Comparison of ENCODE assay signal across 12 mouse cellular contexts in the genomic region with DNA sequence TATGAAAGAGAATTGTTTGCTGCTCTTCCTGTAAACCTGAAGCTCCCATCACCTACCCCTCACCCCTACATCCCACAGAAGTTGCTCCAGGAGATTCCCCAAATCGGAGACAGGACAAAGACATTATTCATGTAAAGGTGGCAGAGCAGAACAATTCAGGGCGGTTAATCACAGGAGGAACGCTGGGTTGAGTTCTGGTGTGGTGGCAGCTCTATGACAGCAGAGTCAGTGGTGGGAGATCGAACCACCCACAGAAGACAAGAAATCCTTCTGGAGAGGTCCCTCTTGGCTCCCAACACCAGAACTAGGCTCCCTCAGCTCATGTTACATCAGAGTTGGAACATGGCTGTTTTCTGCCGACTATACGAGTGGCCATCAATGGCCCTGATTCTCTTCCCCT. TPM values are rescaled to one million over a fixed set of nuclear protein-coding genes. Genes with fewer than 3 reads are reported as not detected.
DNase-seq lines count a peak whose midpoint lies in the region; ATAC-seq and TF ChIP-seq lines count a peak whose summit lies in the region.
"Had no signal": no experiment of that assay in that cellular context is flagged by ENCODE, and none has a peak within 500 bp of the region (broad histone marks: within the 10 kb centered on the region; RNA-seq: fewer than 3 reads in every experiment).

No protein-coding gene starts in this region.

- no peak for TF ChIP-seq CTCF in midbrain, postnatal 0 days (IDR thresholded peaks at IDR 0.05)

- no peak overlapping the region for H3K4me3 ChIP-seq in midbrain, embryonic 11.5 days (ENCODE audit: low read depth, low read length)
- H3K4me3 ChIP-seq in midbrain, postnatal 0 days (ENCODE audit: low read depth, low read length): no peak overlapping the region
- no peak overlapping the region for H3K4me3 ChIP-seq in hindbrain, embryonic 14.5 days (replicated peaks; ENCODE audit: low read length)
- no peak overlapping the region for H3K4me3 ChIP-seq in neural tube, embryonic 12.5 days
- H3K4me3 ChIP-seq: heart, embryonic 15.5 days; limb, embryonic 15.5 days had no signal

- H3K27ac ChIP-seq in midbrain, embryonic 11.5 days (ENCODE audit: low read depth, low read length): peak overlapping the region; percentile 61
- no peak overlapping the region for H3K27ac ChIP-seq in midbrain, postnatal 0 days (ENCODE audit: low read depth, low read length)
- H3K27ac ChIP-seq in hindbrain, embryonic 14.5 days: peak overlapping the region; percentile 73
- H3K27ac ChIP-seq in neural tube, embryonic 12.5 days: peak overlapping the region; percentile 54; the same call in 1 of the 2 replicates
- H3K27ac ChIP-seq: heart, embryonic 15.5 days; limb, embryonic 15.5 days had no signal

- DNase-seq in embryo, embryonic 10.5 days (ENCODE audit: low spot score): peak; percentile 34
- DNase-seq in embryo, embryonic 9.5 days (ENCODE audit: extremely low spot score): no peak
- peak; percentile 88 for DNase-seq in midbrain, embryonic 11.5 days (ENCODE audit: low spot score, missing footprints)
- DNase-seq in midbrain, postnatal 0 days (ENCODE audit: low spot score): no peak
- DNase-seq in hindbrain, embryonic 14.5 days (ENCODE audit: low spot score): no peak
- no peak for DNase-seq in cerebellum, adult 11 months
- DNase-seq in thymus, adult 18-20 months: no peak
- DNase-seq: cerebellum, adult 2 months had no signal

- peaks cover 6% of the 10 kb centered on the region; the same call in 1 of the 2 replicates for H3K4me1 ChIP-seq in midbrain, embryonic 11.5 days (ENCODE audit: control insufficient read depth, insufficient read depth, low read length)
- no peaks in the 10 kb centered on the region for H3K4me1 ChIP-seq in midbrain, postnatal 0 days (ENCODE audit: insufficient read depth, low read length)
- H3K4me1 ChIP-seq in hindbrain, embryonic 14.5 days (replicated peaks; ENCODE audit: control insufficient read depth, insufficient read depth, low read length): peaks cover 11% of the 10 kb centered on the region
- 0 out of 2 replicates have a peak, but pooled peaks cover 10% of the 10 kb centered on the region for H3K4me1 ChIP-seq in neural tube, embryonic 12.5 days
- H3K4me1 ChIP-seq: heart, embryonic 15.5 days had no signal

- ATAC-seq in midbrain, embryonic 11.5 days (ENCODE audit: low FRiP score): peak; percentile 26; the same call in 1 of the 2 replicates
- no peak for ATAC-seq in midbrain, postnatal 0 days (ENCODE audit: low FRiP score)
- ATAC-seq in hindbrain, embryonic 14.5 days (ENCODE audit: low FRiP score): no peak
- ATAC-seq in neural tube, embryonic 12.5 days (ENCODE audit: low FRiP score, low read depth): peak; percentile 19
- ATAC-seq: intestine, postnatal 0 days had no signal

- no peaks in the 10 kb centered on the region for H3K27me3 ChIP-seq in midbrain, embryonic 11.5 days (ENCODE audit: control insufficient read depth, insufficient read depth, low read length)
- no peaks in the 10 kb centered on the region for H3K27me3 ChIP-seq in midbrain, postnatal 0 days (ENCODE audit: insufficient read depth, low read length)
- no peaks in the 10 kb centered on the region for H3K27me3 ChIP-seq in hindbrain, embryonic 14.5 days (ENCODE audit: control insufficient read depth, insufficient read depth, low read length)
- no peaks in the 10 kb centered on the region for H3K27me3 ChIP-seq in neural tube, embryonic 12.5 days (replicated peaks)
- H3K27me3 ChIP-seq: heart, embryonic 15.5 days; limb, embryonic 15.5 days had no signal

- H3K9ac ChIP-seq in midbrain, embryonic 11.5 days (ENCODE audit: low read length): no peak overlapping the region
- no peak overlapping the region for H3K9ac ChIP-seq in midbrain, postnatal 0 days (replicated peaks; ENCODE audit: low read length, poor library complexity, severe bottlenecking)
- peak overlapping the region; percentile 28; the same call in 1 of the 2 replicates for H3K9ac ChIP-seq in hindbrain, embryonic 14.5 days
- H3K9ac ChIP-seq in neural tube, embryonic 12.5 days: no peak overlapping the region
- H3K9ac ChIP-seq: heart, embryonic 15.5 days; limb, embryonic 15.5 days had no signal

- no peaks in the 10 kb centered on the region for H3K9me3 ChIP-seq in midbrain, embryonic 11.5 days (ENCODE audit: control insufficient read depth, low read length)
- H3K9me3 ChIP-seq in midbrain, postnatal 0 days (ENCODE audit: low read length): no peaks in the 10 kb centered on the region
- no peaks in the 10 kb centered on the region for H3K9me3 ChIP-seq in hindbrain, embryonic 14.5 days (ENCODE audit: control insufficient read depth, low read length)
- H3K9me3 ChIP-seq in neural tube, embryonic 12.5 days: no peaks in the 10 kb centered on the region
- H3K9me3 ChIP-seq: heart, embryonic 15.5 days; limb, embryonic 15.5 days had no signal

- no peak overlapping the region for H3K4me2 ChIP-seq in midbrain, embryonic 11.5 days
- no peak overlapping the region for H3K4me2 ChIP-seq in midbrain, postnatal 0 days (ENCODE audit: low read depth, low read length, poor library complexity, severe bottlenecking)
- H3K4me2 ChIP-seq in hindbrain, embryonic 14.5 days (replicated peaks): peak overlapping the region; percentile 25; the same call in 1 of the 2 replicates
- peak overlapping the region; percentile 21 for H3K4me2 ChIP-seq in neural tube, embryonic 12.5 days (replicated peaks)
- H3K4me2 ChIP-seq: heart, embryonic 15.5 days; limb, embryonic 15.5 days had no signal

- H3K36me3 ChIP-seq in midbrain, embryonic 11.5 days (ENCODE audit: control insufficient read depth, insufficient read depth, low read length): no peaks in the 10 kb centered on the region
- no peaks in the 10 kb centered on the region for H3K36me3 ChIP-seq in midbrain, postnatal 0 days (ENCODE audit: insufficient read depth, low read length)
- no peaks in the 10 kb centered on the region for H3K36me3 ChIP-seq in hindbrain, embryonic 14.5 days (replicated peaks; ENCODE audit: control insufficient read depth, insufficient read depth)
- H3K36me3 ChIP-seq in neural tube, embryonic 12.5 days: no peaks in the 10 kb centered on the region
- H3K36me3 ChIP-seq: heart, embryonic 15.5 days; limb, embryonic 15.5 days had no signal

- 39% methylated on average over 6 of the region's 6 CpGs for WGBS in midbrain, embryonic 11.5 days
- WGBS in midbrain, postnatal 0 days: 44% methylated on average over 6 of the region's 6 CpGs
- 17% methylated on average over 6 of the region's 6 CpGs for WGBS in hindbrain, embryonic 14.5 days
- WGBS in neural tube, embryonic 12.5 days: 22% methylated on average over 6 of the region's 6 CpGs

RNA-seq across cellular contexts. Expression of gene Akap6, which starts 27.2 kb away (rescaled TPM):
- 16.5 and 16.8 TPM in 2 replicates for polyA plus RNA-seq in midbrain, embryonic 11.5 days (2014; fragmentation: Nextera tagmentation; extraction: Ambion mirVana)
- 69.3 and 90.2 TPM in 2 replicates for total RNA-seq in midbrain, postnatal 0 days (2014; rRNA removed)
- 15.7 and 18.2 TPM in 2 replicates for polyA plus RNA-seq in midbrain, postnatal 0 days (2015; fragmentation: Nextera tagmentation; extraction: Ambion mirVana)
- 38.1 and 39.0 TPM in 2 replicates for polyA plus RNA-seq in hindbrain, embryonic 14.5 days (2014; fragmentation: Nextera tagmentation; extraction: Ambion mirVana)
- polyA plus RNA-seq in neural tube, embryonic 12.5 days (2016; fragmentation: Nextera tagmentation; extraction: Ambion mirVana): 27.6 and 29.5 TPM in 2 replicates

Comparison
In these comparisons a context has a peak if more than half of its experiments do, and no peak if none do; other contexts are left out.
1. DNase-seq: peak in embryo, embryonic 10.5 days (single experiment) and midbrain, embryonic 11.5 days (single experiment); none in embryo, embryonic 9.5 days (single experiment), midbrain, postnatal 0 days (single experiment), hindbrain, embryonic 14.5 days (single experiment), cerebellum, adult 11 months (single experiment) and thymus, adult 18-20 months (0 of 2).
2. ATAC-seq: peak in midbrain, embryonic 11.5 days (single experiment) and neural tube, embryonic 12.5 days (single experiment); none in midbrain, postnatal 0 days (single experiment) and hindbrain, embryonic 14.5 days (single experiment).
3. H3K4me2 ChIP-seq: peak in hindbrain, embryonic 14.5 days (single experiment) and neural tube, embryonic 12.5 days (single experiment); none in midbrain, embryonic 11.5 days (single experiment) and midbrain, postnatal 0 days (single experiment).